ENCODE assay signal across 8 mouse cellular contexts in the genomic region with DNA sequence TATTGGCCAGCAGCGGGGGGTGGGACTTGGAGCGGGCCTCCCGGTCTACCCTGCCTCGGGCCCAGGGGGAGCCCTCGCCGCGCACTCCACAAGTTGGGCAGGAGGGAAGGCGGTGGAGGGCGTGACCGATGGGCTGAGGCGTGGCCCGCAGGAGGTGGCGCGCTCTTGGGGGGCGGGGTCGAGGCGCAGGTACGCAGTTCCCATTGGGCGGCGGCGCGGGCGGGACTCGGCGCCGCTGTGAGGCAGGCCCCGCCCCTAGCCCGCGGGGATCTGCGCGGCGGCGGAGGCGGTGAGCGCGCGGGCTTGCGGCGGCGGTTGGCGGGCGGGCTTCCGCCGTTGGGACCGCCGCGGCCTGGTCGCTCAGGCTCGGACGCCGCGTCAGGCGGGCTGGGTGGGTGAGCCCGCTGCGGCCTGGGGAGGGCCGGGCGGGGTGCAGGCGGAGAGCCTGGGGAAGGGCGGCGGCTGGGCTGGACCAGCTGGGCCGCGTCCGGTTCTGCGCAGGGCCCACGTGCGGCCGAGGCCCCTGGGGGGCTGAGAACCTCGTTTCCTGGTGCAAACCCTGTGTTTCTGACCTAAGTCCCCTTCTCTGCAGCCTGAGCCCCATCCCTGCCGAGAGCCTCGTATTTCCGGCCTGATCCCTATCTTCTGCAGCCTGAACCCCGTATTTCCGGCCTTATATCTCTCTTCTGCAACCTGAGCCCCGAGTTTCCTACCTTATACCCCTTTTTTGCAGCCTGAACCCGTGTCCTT. TPM values are rescaled to one million over a fixed set of nuclear protein-coding genes. Genes with fewer than 3 reads are reported as not detected.
DNase-seq lines count a peak whose midpoint lies in the region; ATAC-seq and TF ChIP-seq lines count a peak whose summit lies in the region.

A gene (plus strand): TSS at position 19 of the 750 bp plus-strand sequence.

- peak within 1 kb of the TSS; percentile 95 for H3K4me2 ChIP-seq in hindbrain, postnatal 0 days (ENCODE audit: low read depth, low read length)

- H3K27me3 ChIP-seq in hindbrain, postnatal 0 days (ENCODE audit: insufficient read depth, low read length) = no peaks in the 10 kb centered on the region

- under 1% methylated on average over 38 of the region's 75 CpGs for WGBS in hindbrain, postnatal 0 days

- H3K9me3 ChIP-seq in hindbrain, postnatal 0 days (ENCODE audit: low read length) = no peaks in the 10 kb centered on the region

- intact Hi-C loops in gastrocnemius, adult 2 months (cut with DNase I) = loop anchor here (2.0 kb wide), 2 partner anchors 18 to 28 kb away; no protein-coding TSS in a partner anchor
- intact Hi-C loops in left cerebral cortex, adult 2 months (cut with DNase I) = loop anchor here (2.0 kb wide), 1 partner anchor 18 kb away; no protein-coding TSS in a partner anchor

- H3K9ac ChIP-seq in hindbrain, postnatal 0 days (replicated peaks; ENCODE audit: low read length) = peak within 1 kb of the TSS; percentile 92

- peak; percentile 100 for DNase-seq in gastrocnemius, adult 2 months
- peak; percentile 97 for DNase-seq in hindbrain, postnatal 0 days (ENCODE audit: low spot score)
- peak; percentile 98 to 99 for DNase-seq in left cerebral cortex, adult 2 months (ENCODE audit: extremely low spot score in 1 of 2, low spot score in 2 of 2)
- peak; percentile 98 for DNase-seq in right cerebral cortex, postnatal 14 days
- peak; percentile 98 to 100 for DNase-seq in urinary bladder, postnatal 36 days (ENCODE audit: low spot score in 2 of 2)

- peak within 1 kb of the TSS; percentile 94 for H3K27ac ChIP-seq in gastrocnemius, adult 2 months
- peak within 1 kb of the TSS; percentile 97 for H3K27ac ChIP-seq in hindbrain, postnatal 0 days
- H3K27ac ChIP-seq in left cerebral cortex, adult 2 months = peak within 1 kb of the TSS; percentile 96

- peak within 1 kb of the TSS; percentile 73 for H3K4me3 ChIP-seq in gastrocnemius, adult 2 months
- H3K4me3 ChIP-seq in hindbrain, postnatal 0 days (ENCODE audit: low read length) = peak within 1 kb of the TSS; percentile 73
- H3K4me3 ChIP-seq in left cerebral cortex, adult 2 months = peak within 1 kb of the TSS; percentile 84

- peak; percentile 92 for ATAC-seq in activated CD4-positive, CD25-positive, alpha-beta regulatory T cell, adult 4 months
- peak; percentile 99 for ATAC-seq in common myeloid progenitor, adult 5-6 weeks (replicated peaks; ENCODE audit: low read depth, poor library complexity, severe bottlenecking)
- ATAC-seq in hindbrain, postnatal 0 days = peak; percentile 98
- ATAC-seq in megakaryocyte, adult 5-6 weeks (ENCODE audit: poor library complexity, severe bottlenecking) = peak; percentile 98

- peak; percentile 66 for TF ChIP-seq CTCF in gastrocnemius, adult 2 months (IDR thresholded peaks at IDR 0.05)
- TF ChIP-seq CTCF in hindbrain, postnatal 0 days (IDR thresholded peaks at IDR 0.05; ENCODE audit: low read depth) = peak; percentile 65
- peak; percentile 54 for TF ChIP-seq CTCF in left cerebral cortex, adult 2 months (IDR thresholded peaks at IDR 0.05)

- H3K4me1 ChIP-seq in hindbrain, postnatal 0 days (ENCODE audit: insufficient read depth, low read length) = peaks cover 18% of the 10 kb centered on the region

- peaks cover 3% of the 10 kb centered on the region for H3K36me3 ChIP-seq in hindbrain, postnatal 0 days (ENCODE audit: insufficient read depth, low read length)

RNA-seq across cellular contexts. Expression of the gene that starts here (rescaled TPM):
- 10 to 100 TPM; 59.5 to 75.7 TPM for polyA plus RNA-seq in activated CD4-positive, CD25-positive, alpha-beta regulatory T cell, adult 4 months (2017; shearing (Covaris generic))
- 38.9 and 41.9 TPM in 2 replicates for total RNA-seq in common myeloid progenitor, adult 5-6 weeks (2017)
- 10 to 100 TPM; 12.2 to 19.2 TPM for total RNA-seq in gastrocnemius, adult 2 months (2021)
- 41.5 and 49.3 TPM in 2 replicates for total RNA-seq in hindbrain, postnatal 0 days (2014; rRNA removed)
- 45.8 and 45.9 TPM in 2 replicates for polyA plus RNA-seq in hindbrain, postnatal 0 days (2015; fragmentation: Nextera tagmentation; extraction: Ambion mirVana)
- 10 to 100 TPM; 37.8 to 43.3 TPM for total RNA-seq in left cerebral cortex, adult 2 months (2021)
- total RNA-seq in megakaryocyte, adult 5-6 weeks (2015) = 34.0 and 46.2 TPM in 2 replicates
- total RNA-seq in megakaryocyte, adult 5-6 weeks (2017) = 40.3 and 45.5 TPM in 2 replicates

Comparison
In these comparisons a context has a peak if more than half of its experiments do, and no peak if none do; other contexts are left out.
1. Peak in every context shown above with its lines: DNase-seq, ATAC-seq, H3K4me3 ChIP-seq and H3K27ac ChIP-seq.